Mouse (Mus musculus) thymus, postnatal 4 days (tissue): ENCODE measurements at regions not wholly inside any gene's neighbourhood (a gene's known extent, or its start where the extent isn't known, plus 50 kb on each side); places are given as distances from the start of the nearest gene placed in this dataset.

Experiments
- DNase-seq: peaks from one replicate; pipeline ENCODE4 v3.0.0; 2021

DNA sequence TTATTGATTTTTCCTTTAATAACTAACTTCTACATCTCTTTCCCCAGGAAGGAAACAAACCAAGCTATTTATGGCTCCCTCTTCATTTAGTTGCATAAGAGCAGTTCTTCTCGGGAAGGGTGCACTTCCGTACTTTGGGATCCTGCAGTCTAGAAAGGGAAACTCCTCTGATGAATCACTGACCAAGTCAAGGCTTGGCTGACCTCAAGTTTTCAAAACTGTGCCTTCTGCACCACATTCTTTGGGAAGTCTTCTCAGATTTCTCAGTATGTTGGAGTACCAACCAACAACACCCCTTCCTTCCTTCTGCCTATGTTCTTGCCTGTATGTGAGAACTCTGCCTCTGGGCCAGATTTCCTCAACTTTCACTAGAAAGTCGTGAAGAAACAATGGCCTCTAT, 1452.6 kb downstream of the Gsdmc2 start:
- no peak for DNase-seq

GRCm38 (mm10) chr15:62389431-62390105, 1455.4 kb downstream of the Gsdmc2 start:
- no peak for DNase-seq

DNA sequence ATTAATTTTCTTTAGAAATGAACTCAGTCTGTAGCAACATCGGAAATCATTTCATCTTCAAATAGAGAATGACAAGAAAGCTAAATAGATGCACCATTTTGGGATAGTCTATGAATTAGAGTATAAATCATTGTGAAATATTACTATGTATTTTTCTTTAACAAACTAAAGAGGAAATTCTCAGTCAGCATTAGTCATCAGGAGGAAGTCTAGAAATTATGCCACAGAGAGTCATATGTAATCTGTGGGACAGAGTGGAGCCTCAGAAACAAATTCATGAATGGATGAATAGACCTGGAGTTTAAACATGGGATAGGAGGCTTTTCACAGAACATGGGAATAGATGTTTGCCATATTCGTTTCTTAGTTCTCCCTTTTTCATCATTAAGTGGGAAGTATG, 1459.4 kb upstream of the A1bg start:
- DNase-seq = no peak

DNA sequence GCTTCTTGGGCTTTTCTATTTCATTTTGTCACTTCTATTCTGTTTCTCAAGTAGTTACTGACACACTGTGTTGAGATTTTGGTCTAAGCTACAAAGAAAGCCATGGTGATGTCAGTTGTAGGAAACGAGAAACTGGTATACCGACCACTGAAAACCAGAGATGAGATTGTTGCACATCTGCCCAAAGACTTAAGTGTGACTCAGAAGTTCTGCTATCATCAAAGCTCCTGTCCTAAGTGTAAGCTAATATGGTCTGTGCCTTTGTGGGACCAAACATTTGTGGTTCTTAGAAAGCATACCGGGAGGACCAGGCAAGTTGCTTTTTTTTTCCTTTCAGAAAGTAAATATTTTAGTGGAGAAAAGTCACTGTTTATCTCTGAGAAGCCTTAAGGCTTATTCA, 1451.8 kb upstream of the A1bg start:
- DNase-seq = no peak

DNA sequence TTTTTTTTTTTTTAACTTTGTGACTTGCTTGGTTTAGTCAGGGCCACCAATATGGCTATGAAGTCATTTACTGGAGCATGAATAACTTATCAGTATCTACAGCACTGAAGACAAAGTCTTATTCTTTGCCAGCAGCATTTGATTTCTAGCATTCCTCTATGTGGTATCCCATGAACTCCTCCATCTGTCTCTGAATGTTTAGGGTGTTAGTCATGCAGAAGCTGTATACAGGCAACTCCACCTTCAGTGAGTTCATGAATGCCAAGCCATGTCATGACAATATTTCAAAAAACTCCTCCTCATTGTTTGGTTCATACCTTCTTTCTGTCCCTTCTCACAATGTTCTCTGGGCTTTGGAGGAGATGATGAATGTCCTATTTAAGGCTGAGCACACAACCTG, 1438.4 kb upstream of the A1bg start:
- DNase-seq = no peak

DNA sequence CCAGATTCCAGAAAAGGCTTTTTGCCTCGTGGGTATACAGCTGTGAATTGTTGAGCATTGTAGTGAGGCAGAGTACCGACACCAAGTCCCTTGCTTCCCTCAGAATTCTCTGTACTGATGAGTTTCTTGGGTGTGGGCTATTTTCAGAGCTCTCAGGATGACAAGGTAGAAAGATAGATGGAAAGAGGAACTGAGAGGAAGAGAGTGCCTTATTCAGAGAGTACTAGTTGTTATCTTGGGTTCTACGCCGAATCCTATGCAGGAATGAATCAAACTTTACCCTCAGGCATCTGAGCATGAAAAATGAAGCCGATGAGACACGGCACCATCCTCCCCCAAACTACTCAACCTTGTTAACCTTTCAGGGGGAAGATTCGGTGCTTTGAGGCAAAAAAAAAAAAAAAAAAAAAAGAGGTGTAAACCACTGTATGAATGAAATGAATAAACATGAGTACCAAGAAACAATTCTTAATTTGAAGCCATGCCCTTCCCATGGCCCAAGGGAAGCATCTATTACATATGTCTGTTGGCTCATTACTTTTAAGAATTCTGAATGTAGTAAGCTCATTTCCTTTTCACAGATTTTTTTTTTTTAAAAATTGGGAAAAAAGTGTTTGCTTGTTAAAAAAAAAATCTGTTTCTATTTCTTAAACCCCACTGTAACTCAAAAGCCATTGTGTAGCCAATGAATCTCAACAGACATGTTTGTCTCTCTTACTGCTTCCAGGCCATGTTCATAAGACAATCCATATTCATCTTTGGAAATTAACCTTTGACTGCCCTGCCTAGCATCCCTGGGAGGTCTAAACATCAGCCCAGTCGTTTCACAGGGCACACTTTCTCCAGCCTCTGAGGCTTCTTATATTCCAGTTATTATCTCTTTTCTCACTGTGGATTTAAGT, 1435.8 kb upstream of the A1bg start:
- no peak for DNase-seq

DNA sequence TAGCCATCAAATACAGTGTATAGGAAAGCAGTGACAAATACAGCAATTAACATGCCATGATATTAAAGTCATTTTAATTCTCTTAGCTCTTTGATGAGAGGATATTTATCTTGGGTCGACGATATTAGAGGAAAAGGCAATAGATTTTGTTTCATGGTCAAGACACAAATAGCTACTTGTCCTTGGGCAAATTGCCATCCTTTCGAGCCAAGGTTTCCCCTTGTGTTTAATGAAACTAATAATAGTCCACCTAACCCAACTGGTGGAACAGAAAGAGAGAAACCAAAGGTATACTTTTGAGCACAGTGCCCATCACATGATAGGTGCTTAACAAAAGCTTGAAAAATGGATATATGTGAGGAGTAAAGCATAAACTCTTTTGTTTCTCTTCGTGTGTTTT, 1431.0 kb upstream of the A1bg start:
- no peak for DNase-seq

DNA sequence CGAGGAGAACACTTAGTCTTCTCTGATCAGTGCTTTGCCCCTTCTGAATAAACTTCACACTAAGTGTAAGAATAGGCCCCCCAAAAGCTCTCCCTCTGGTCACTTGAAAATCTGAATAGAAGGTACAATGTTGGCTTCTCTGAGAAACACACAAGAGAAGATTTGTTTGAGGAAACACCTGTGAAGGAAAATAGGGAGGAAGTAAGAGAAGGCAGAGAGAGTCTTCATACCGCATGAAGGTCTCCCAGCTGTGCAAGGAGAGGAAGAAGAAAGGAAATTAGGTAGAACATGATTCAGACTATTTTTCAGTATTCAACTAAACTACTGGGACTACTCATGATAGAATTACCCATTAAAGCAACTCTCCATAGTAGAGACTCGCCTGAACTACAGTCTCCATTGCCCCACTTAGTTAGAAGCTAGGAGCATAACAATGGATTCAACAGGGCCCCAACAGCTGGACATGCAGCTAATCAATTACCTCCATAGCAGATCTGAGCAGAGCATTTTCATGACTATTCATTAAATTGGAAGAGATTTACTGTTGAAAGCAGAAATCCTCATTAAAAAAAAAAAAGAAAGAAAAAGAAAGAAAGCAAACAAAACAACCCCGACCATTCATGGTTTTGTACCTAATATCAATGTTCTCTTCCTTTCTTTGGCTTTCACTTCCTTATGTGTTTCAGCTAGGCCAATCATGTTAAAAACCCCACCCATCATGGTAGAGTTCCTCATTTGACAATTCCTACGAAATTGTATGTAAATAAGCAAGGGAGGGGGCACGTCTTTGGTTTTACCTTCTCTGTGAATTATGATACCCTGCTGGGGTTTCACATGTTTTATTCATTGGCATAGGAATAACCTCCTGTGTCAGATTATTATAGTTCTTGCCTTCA, 1428.3 kb upstream of the A1bg start:
- no peak for DNase-seq

GRCm38 (mm10) chr15:62349981-62350380, 1427.2 kb upstream of the A1bg start:
- DNase-seq = no peak

DNA sequence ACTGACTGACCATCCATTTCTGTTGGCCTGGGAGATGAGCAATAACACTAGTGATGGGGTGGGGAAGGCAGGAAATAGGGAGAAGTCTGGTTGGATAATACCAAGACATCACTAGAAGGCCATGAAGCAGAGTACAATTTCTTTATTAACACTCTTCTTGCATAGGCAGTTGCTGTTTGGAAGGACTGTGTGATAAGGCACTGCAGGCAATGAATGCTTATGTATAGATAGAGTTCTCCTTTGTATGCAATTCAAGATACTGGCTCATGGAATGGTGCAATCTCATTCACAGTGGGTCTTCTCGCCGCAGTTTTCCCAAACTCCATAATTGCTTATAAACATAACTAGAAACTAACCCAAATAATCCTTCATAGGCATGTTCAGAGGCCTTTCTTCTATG, 1426.1 kb upstream of the A1bg start:
- no peak for DNase-seq

- no peak for DNase-seq
Measured at GRCm38 (mm10) chr15:62347697-62348096, 1424.9 kb upstream of the A1bg start.

DNA sequence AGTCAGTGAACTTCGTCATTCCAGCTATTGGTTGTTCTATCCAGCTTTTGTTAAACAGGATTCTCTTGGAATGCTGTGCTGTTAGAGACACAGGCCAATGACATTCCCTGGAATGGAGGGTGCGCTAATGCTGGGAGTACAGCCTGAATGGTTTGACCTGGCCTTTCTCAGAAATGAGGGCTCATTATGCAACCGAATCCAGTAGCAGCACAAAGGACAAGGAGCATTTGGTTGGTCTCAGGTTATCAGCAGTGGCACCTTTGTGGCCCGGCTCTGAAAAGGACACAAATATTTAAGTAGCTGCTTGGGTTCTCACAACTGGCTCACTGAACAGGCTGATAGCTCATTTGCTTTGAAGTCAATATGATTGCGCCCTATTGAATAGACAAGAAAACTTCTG, 1423.1 kb upstream of the A1bg start:
- no peak for DNase-seq

DNA sequence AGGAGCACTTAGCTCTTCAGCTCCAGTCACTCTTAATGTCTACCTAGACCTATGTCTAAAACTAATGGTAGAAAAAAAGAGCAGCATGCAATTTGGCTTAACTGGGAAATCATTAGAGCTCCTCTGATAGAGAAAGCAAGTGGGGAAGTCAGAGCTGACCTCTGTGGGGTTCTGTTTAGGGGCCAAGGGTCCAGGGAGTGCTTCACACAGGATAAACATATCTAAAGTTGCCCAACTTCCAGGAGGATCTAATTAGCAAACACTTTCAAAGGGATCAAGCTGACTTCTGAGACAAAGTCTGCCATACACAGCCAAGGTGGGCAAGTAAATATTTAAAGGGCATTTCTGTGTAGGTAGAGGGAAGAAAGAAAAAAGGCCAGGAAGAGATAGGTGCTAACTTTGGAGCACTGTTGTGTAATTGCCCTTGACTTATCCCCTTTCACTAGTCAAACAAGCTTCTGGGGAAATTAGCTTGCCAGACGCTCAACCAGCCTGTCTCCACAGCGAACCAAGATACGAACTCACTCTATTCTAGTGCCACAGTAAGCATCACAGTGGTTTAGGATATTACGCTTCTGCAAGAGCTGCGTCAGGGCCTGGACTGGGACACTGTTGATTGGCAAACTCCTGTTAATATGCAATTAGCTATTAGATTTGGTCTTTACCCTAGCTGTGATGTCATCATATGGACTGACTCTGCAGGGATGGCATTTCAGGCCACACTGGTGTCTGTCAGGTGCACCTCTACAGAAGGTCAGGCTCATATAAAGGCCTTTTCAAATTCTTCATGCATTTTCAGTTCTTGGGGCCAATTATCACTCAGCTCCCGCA, 1413.9 kb upstream of the A1bg start:
- no peak for DNase-seq

DNA sequence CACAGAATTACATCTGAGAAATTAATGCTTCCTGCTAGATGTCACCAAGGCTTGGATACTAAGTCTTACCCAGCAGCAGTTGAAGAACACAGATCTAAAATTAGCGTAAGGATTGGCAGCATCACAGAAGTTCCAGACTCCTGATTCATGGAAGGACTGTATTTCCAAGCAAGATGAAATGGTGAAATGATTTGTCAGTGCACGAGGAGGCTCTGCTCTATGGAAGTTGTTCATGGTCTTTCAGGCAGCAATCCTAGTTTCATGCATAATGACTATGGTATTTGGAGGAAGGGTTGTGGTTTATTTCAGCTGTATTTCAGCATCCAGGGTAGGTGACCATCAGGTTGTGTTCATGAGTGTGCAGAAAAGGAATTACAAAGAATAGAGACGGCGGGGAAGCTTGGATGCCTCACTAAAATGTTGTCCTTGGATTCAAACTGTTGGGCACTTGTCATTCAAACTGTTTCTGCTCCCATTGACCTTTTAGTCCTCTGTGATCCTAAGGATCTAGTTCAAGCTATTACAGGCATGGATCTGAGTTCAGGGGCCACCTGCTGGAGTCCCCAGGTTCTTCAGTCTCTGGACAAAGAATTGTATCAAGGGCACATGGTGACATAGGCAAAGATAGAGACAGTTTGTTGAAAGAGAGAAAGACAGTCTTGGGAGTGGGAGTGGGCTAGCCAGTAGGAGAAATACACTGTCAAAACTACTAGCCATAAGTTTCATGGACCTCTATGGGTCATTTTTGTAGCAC, 1411.6 kb upstream of the A1bg start:
- peak; percentile 12 for DNase-seq

DNA sequence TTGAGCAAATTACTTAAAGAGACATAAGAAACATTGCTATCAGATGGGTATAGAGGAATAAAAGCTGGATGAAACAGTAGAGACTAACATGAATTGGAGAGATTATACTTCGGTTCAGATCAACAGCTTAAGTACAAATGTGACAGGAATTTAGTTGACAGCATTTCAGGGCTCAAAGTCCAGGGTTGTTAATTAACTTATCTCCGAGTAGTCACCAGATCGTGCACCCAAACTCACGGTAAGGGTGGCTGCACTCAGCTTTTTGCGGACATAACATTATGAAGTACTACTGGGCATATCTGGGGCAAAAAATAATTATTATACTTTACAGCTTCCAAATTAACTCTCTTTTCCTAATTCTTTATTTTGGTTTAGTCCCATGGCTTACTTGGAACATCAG, 1409.3 kb upstream of the A1bg start:
- DNase-seq = no peak

DNA sequence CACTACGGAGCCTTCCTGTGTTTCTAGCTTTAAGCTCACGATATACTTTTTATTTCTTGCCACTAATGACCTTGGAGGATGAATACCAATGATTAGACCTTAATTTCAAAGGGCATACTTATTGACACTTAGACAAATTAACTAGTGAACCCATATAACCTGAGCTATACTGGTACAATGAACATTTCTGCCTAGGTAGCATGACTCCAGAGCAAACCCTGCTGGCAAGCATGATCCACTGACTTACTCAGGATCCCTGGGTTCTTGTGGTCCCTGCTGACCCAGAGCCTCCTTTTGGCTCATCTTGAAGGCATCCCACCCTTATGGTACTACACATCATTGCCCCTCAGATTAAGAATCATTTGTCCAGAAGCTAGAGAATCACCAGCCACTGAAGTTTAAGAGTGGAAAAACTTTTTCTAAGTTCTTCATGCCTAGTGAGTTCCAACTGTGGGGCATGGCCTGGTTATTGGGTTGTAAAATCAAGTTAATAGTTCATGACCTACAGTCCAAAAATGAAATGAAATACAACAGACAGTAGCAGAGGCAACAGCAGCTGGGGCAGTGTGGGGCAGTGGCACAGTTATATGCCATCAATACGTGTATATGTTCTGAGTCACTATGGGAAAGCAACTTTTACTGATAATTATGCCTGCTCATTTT, 1408.5 kb upstream of the A1bg start:
- DNase-seq = no peak

- no peak for DNase-seq
Measured at GRCm38 (mm10) chr15:62328920-62329319, 1406.1 kb upstream of the A1bg start.

DNA sequence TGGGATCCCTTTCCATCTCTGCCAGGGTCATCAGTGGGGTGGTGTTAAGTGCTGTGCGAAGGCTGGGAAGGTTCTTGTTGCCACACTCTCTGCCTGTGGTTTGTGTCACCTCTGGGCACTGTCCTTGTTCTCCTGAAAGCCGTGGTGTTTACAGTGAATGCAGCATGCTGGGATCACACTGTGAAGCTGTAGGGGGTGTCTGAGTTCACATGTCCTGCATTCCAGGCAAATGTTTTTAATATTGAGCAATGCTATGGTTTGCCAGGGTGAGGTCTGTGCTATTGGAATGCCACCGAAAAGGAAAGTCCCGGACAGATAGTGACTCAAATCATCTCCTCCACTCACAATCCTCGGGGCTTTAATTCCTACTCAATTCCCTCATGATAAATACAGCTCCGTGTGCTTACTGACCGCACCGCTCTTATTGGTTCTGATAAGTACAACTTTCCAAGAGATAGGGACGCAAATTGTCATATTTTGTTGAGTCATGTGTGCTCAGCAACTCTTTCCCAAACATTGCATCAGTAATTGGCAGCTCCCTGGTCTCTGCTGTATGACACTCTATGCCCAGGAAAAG, 1405.6 kb upstream of the A1bg start:
- DNase-seq = no peak

DNA sequence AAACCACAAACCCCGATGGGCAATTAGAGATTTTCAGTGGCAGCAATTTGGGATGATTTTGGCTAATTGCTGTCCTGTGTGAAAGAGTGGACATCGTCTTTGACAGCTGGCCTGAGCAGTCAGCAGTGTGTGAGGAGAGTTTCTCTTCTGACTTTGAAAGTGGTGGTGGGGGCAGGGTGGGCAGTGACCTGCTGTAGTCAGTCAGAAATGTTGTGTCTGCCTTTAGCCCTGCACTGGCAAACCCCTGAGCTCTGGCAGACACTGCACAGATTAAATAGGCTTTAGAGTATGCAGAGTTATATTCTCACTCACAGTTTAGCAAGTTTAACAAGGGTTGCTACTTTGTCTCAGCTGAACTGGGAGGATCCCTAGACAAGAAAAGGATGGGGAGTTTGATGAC, 1404.7 kb upstream of the A1bg start:
- DNase-seq = no peak

GRCm38 (mm10) chr15:62326524-62326923, 1403.7 kb upstream of the A1bg start:
- no peak for DNase-seq
